Mouse (Mus musculus): Measurements from ENCODE around the gene P2rx6. TPM values are rescaled to one million over a fixed set of nuclear protein-coding genes. Genes with fewer than 3 reads are reported as not detected.
A peak's percentile ranks its signal among the peaks of the same experiment; 100 is the strongest.

P2rx6 gene
- polyA plus RNA-seq, 1 experiment = 1.4 TPM

DNA sequence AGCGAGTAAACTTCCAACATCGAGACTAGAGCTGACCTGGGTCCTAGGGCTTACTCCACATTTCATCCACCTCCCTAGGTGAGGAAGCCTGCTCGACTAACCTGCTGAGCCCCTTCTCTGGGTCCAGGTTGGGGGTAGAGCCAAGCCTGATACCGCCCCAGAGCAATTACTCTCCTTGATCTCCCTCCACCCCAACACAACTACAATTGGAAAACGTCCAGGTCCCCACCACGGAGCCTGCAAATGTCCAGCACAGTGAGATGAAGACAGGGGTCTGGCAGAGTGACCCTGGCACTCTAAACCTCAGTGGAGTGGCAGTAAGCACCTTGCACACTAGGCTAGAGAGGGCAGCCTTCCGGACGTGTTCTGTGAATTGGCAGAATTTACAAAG is 15.1 kb downstream of the P2rx6 start:
- Histone ChIP-seq H3K27ac (ENCODE audit: insufficient read depth, low read depth, low read length) (0 out of 2 replicates have a peak overlapping the region, but pooled peaks have one; percentile 22), H3K4me3 (ENCODE audit: low read depth, low read length) (peak overlapping the region; percentile 71), H3K27me3 (ENCODE audit: control insufficient read depth, insufficient read depth, low read length) (no peaks in the 10 kb centered on the region), H3K4me1 (ENCODE audit: control insufficient read depth, insufficient read depth, insufficient read length, low read length) (peaks cover 4% of the 10 kb centered on the region; the same call in 1 of the 2 replicates), H3K36me3 (ENCODE audit: control insufficient read depth, insufficient read depth, low read length) (no peaks in the 10 kb centered on the region)
- 16% methylated on average over 8 of the region's 8 CpGs for WGBS
- TF ChIP-seq POLR2A (IDR thresholded peaks at IDR 0.05; ENCODE audit: low read depth, low read length) = no peak
- TF ChIP-seq CTCF (IDR thresholded peaks at IDR 0.05; ENCODE audit: extremely low read depth, insufficient read length, insufficient replicate concordance, low read depth, low read length) = no peak

DNA sequence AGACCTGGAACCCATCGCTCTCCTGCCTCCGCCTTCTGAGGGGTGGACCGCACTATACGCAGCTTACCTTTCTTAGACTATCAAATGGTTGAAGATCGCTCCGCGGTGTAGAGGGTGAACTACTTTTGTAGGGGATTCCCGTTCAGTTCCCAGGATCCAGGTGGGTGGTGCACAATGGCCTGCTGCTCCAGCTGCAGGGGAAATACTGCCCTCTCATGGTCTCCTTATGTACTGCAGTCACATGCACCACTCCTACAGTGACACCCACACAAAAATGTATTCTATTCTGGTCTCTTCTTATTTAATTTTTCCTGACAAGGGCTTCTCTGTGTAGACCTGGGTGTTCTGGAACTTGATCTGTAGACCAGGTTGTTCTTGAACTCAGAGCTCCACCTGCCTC is 21.4 kb downstream of the P2rx6 start, which contains the start of gene Slc7a4:
TSS of gene Slc7a4 (minus strand) at position 151 of the 400 bp plus-strand sequence.
- Histone ChIP-seq H3K27ac (ENCODE audit: insufficient read depth, low read depth, low read length) (no peak within 1 kb of the TSS), H3K4me3 (ENCODE audit: low read depth, low read length) (no peak within 1 kb of the TSS), H3K27me3 (ENCODE audit: control insufficient read depth, insufficient read depth, low read length) (no peaks in the 10 kb centered on the region), H3K4me1 (ENCODE audit: control insufficient read depth, insufficient read depth, insufficient read length, low read length) (no peaks in the 10 kb centered on the region), H3K36me3 (ENCODE audit: control insufficient read depth, insufficient read depth, low read length) (no peaks in the 10 kb centered on the region)
- TF ChIP-seq POLR2A (IDR thresholded peaks at IDR 0.05; ENCODE audit: low read depth, low read length) (no peak), CTCF (IDR thresholded peaks at IDR 0.05; ENCODE audit: extremely low read depth, insufficient read length, insufficient replicate concordance, low read depth, low read length) (peak; percentile 65; the same call in 1 of the 2 replicates)
- 33% methylated on average over 8 of the region's 8 CpGs for WGBS

DNA sequence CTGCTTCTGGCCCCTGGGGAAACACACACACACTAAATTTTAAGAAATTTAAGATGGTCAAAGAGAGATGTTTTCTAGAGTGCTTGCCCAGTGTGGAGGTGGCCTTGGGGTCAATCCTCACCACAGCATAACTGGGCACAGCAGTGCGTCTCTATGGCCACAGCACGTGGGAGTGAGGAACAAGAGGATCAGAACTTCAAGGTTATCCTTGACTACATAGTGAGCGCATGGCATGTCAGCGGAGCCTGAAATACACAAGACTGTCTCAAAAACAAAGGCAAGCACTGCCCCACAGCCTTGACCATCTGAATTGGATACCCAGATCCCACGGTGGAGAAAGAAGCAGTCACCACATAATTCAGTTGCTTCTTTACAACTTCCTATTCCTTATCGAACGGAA is 22.9 kb downstream of the P2rx6 start:
- TF ChIP-seq POLR2A (IDR thresholded peaks at IDR 0.05; ENCODE audit: low read depth, low read length) (no peak), CTCF (IDR thresholded peaks at IDR 0.05; ENCODE audit: extremely low read depth, insufficient read length, insufficient replicate concordance, low read depth, low read length) (no peak)
- no peaks in the 10 kb centered on the region for H3K27me3 ChIP-seq (ENCODE audit: control insufficient read depth, insufficient read depth, low read length)
- no peak overlapping the region for H3K27ac ChIP-seq (ENCODE audit: insufficient read depth, low read depth, low read length)
- H3K36me3 ChIP-seq (ENCODE audit: control insufficient read depth, insufficient read depth, low read length) = no peaks in the 10 kb centered on the region
- no peak overlapping the region for H3K4me3 ChIP-seq (ENCODE audit: low read depth, low read length)
- 93% methylated on average over 7 of the region's 7 CpGs for WGBS
- no peaks in the 10 kb centered on the region for H3K4me1 ChIP-seq (ENCODE audit: control insufficient read depth, insufficient read depth, insufficient read length, low read length)

DNA sequence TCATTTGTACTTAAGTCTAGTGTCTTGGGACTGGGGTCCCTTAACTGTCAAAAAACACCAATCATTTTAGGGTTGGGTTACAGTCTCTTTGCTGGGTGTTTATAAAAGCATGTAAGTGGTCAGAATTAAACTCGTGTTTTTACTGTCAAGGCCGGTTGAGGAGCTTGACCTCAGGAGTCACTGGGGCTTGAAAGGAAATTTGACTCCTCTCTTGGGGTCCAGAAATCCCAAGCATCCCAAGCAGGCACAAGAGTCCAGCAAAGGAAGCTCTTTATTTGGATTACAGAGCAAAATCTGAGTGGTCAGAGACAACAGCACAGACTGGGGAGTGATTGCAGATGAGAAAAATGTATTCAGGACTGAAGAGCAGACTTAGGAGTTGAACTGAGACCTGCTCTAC is 29.0 kb downstream of the P2rx6 start:
- no peak for TF ChIP-seq CTCF (IDR thresholded peaks at IDR 0.05; ENCODE audit: extremely low read depth, insufficient read length, insufficient replicate concordance, low read depth, low read length)
- Histone ChIP-seq H3K27me3 (ENCODE audit: control insufficient read depth, insufficient read depth, low read length) (no peaks in the 10 kb centered on the region), H3K36me3 (ENCODE audit: control insufficient read depth, insufficient read depth, low read length) (no peaks in the 10 kb centered on the region), H3K27ac (ENCODE audit: insufficient read depth, low read depth, low read length) (no peak overlapping the region), H3K4me3 (ENCODE audit: low read depth, low read length) (no peak overlapping the region), H3K4me1 (ENCODE audit: control insufficient read depth, insufficient read depth, insufficient read length, low read length) (no peaks in the 10 kb centered on the region)
- 68% methylated on average over 2 of the region's 2 CpGs for WGBS

DNA sequence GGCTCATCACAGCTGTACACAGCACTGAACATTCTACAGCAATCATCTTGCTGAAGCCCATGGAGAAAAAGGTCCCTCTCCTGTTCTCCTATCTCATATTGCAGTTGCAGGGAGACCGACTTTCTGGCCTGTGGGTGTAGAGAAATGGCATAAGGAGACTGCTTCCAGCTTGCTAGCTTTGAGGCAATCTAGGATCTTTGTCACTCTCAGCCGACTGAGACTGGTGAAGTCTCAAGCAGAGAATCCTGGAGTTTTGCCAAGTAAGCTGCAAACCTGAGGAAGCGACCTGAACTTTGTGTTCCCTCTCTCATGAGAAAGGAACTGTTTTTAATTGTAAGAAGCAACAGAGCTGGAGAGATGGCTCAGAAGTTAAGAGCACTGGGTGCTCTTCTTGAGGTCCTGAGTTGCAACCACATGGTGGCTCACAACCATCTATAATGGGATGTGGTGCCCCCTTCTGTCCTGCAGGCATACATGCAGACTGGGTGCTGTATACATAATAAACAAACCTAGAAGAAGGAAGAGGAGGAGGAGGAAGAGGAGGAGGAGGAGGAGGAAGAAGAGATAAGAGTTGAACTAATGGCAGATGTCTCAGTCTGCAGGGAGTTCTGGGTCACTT is 39.4 kb downstream of the P2rx6 start:
- TF ChIP-seq CTCF (IDR thresholded peaks at IDR 0.05; ENCODE audit: extremely low read depth, insufficient read length, insufficient replicate concordance, low read depth, low read length) (no peak), POLR2A (IDR thresholded peaks at IDR 0.05; ENCODE audit: low read depth, low read length) (no peak)
- WGBS = 23% methylated on average over 3 of the region's 3 CpGs
- no peaks in the 10 kb centered on the region for H3K36me3 ChIP-seq (ENCODE audit: control insufficient read depth, insufficient read depth, low read length)

DNA sequence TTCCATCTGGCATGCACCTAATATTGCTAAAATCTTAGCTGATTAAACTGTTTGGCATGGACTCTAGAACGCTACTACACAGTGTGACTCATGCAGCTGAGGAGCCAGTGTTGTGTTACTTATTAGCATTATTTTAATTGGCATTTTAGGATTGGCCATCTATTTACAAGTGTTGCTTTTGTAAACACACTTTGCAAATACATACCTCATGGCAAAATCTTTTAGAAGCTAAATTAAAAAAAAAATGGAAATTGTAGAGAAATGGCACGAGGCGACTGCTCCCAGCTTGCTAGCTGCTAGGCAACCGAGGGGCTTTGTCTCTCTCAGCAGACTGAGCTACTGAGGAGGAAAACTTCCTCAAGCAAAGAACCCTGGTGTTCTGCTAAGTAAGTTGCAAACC is 43.3 kb downstream of the P2rx6 start:
- TF ChIP-seq CTCF (IDR thresholded peaks at IDR 0.05; ENCODE audit: extremely low read depth, insufficient read length, insufficient replicate concordance, low read depth, low read length) (no peak), POLR2A (IDR thresholded peaks at IDR 0.05; ENCODE audit: low read depth, low read length) (no peak)
- no peaks in the 10 kb centered on the region for H3K36me3 ChIP-seq (ENCODE audit: control insufficient read depth, insufficient read depth, low read length)
- WGBS = 71% methylated on average over 4 of the region's 4 CpGs
- no peak overlapping the region for H3K4me3 ChIP-seq (ENCODE audit: low read depth, low read length)
- H3K27ac ChIP-seq (ENCODE audit: insufficient read depth, low read depth, low read length) = no peak overlapping the region
- H3K4me1 ChIP-seq (ENCODE audit: control insufficient read depth, insufficient read depth, insufficient read length, low read length) = no peaks in the 10 kb centered on the region
- no peaks in the 10 kb centered on the region for H3K27me3 ChIP-seq (ENCODE audit: control insufficient read depth, insufficient read depth, low read length)

More for the DNA sequence above, 39.4 kb downstream of the P2rx6 start:
- H3K4me3 ChIP-seq (ENCODE audit: low read depth, low read length) = no peak overlapping the region
- H3K27ac ChIP-seq (ENCODE audit: insufficient read depth, low read depth, low read length) = no peak overlapping the region
- H3K27me3 ChIP-seq (ENCODE audit: control insufficient read depth, insufficient read depth, low read length) = no peaks in the 10 kb centered on the region
- no peaks in the 10 kb centered on the region for H3K4me1 ChIP-seq (ENCODE audit: control insufficient read depth, insufficient read depth, insufficient read length, low read length)

DNA sequence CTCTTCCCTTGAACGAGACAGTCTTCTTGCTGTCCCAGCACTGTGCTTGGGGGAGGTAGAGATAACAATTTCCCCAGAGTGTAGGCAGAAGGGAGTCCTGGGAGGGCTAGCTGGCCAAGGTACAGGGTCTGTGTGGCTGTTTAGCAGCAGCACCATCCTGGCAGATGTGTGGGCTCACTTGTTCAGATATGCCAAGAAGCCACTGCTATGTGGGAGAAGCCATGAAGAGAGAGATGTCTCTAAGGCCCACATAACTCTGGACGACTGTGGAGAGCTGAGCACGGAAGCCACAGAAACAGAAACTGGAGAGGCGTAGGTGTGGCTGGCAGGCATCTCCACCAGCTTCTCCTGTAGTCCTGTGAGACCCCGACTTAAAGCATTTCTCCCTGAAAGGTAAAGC is 44.0 kb downstream of the P2rx6 start:
- TF ChIP-seq CTCF (IDR thresholded peaks at IDR 0.05; ENCODE audit: extremely low read depth, insufficient read length, insufficient replicate concordance, low read depth, low read length) = no peak
- no peak for TF ChIP-seq POLR2A (IDR thresholded peaks at IDR 0.05; ENCODE audit: low read depth, low read length)
- WGBS = 71% methylated on average over 5 of the region's 5 CpGs
- Histone ChIP-seq H3K36me3 (ENCODE audit: control insufficient read depth, insufficient read depth, low read length) (no peaks in the 10 kb centered on the region), H3K27ac (ENCODE audit: insufficient read depth, low read depth, low read length) (no peak overlapping the region), H3K4me3 (ENCODE audit: low read depth, low read length) (no peak overlapping the region), H3K27me3 (ENCODE audit: control insufficient read depth, insufficient read depth, low read length) (no peaks in the 10 kb centered on the region), H3K4me1 (ENCODE audit: control insufficient read depth, insufficient read depth, insufficient read length, low read length) (no peaks in the 10 kb centered on the region)
